Mouse (Mus musculus) stomach, postnatal 0 days (tissue): Measurements from ENCODE around the gene Noct. TPM values are rescaled to one million over a fixed set of nuclear protein-coding genes. Genes with fewer than 3 reads are reported as not detected.

ENCODE experiments used
- ATAC-seq: fragments of 200-750 bp; cut with Nextera tagmentation; 2 replicates; pipeline ENCODE4 v1.8.0; 2017; ENCODE audit not compliant: low FRiP score, low TSS enrichment
- DNase-seq: peaks from one replicate; pipeline ENCODE4 v3.0.0-alpha.2; 2016; ENCODE audit warnings: low spot score
- H3K27ac ChIP-seq: fragments of 300-500 bp; sonication (generic); replicated peaks from 2 replicates; pipeline ENCODE4 v1.5.1; 2014; ENCODE audit warnings: mild to moderate bottlenecking, control low read depth
- H3K27me3 ChIP-seq: fragments of 300-500 bp; sonication (generic); 2 replicates; pipeline ENCODE4 v1.6.1; 2014; ENCODE audit warnings: low read length; ENCODE audit not compliant: control insufficient read depth, insufficient read depth
- H3K36me3 ChIP-seq: fragments of 300-500 bp; sonication (generic); 2 replicates; pipeline ENCODE4 v1.6.1; 2014; ENCODE audit warnings: low read length, mixed read lengths; ENCODE audit not compliant: control insufficient read depth, insufficient read depth
- H3K4me1 ChIP-seq: fragments of 300-500 bp; sonication (generic); replicated peaks from 2 replicates; pipeline ENCODE4 v1.6.1; 2014; ENCODE audit warnings: antibody characterized with exemption; ENCODE audit not compliant: control insufficient read depth, insufficient read depth
- H3K4me2 ChIP-seq: fragments of 300-500 bp; sonication (generic); replicated peaks from 2 replicates; pipeline ENCODE4 v1.6.1; 2014; ENCODE audit warnings: low read depth, mild to moderate bottlenecking, control low read depth, moderate library complexity
- H3K4me3 ChIP-seq: fragments of 300-500 bp; sonication (generic); 2 replicates; pipeline ENCODE4 v1.5.1; 2014; ENCODE audit warnings: low read depth, low read length, control low read depth
- H3K9ac ChIP-seq: fragments of 300-500 bp; sonication (generic); 2 replicates; pipeline ENCODE4 v1.6.1; 2014; ENCODE audit warnings: mild to moderate bottlenecking, low read length, control low read depth, mixed read lengths
- H3K9me3 ChIP-seq: fragments of 300-500 bp; sonication (generic); 2 replicates; pipeline ENCODE4 v1.6.1; 2016; ENCODE audit warnings: low read length; ENCODE audit not compliant: control insufficient read depth
- CTCF ChIP-seq: IDR thresholded peaks from 2 replicates; pipeline ENCODE4 v1.5.1; 2016; ENCODE audit warnings: antibody characterized with exemption, low read depth, mild to moderate bottlenecking, moderate library complexity
- EP300 ChIP-seq: optimal IDR thresholded peaks from 2 replicates; pipeline ENCODE3; 2016; ENCODE audit warnings: antibody characterized with exemption
- WGBS: fragments of 180-500 bp; shearing (Covaris S2); extraction: QIAGEN DNeasy Blood & Tissue Kit; methylation state at CpG from one replicate; pipeline ENCODE4 v1.1.7; 2014; 5-methylcytosine and 5-hydroxymethylcytosine counted together
- polyA plus RNA-seq: library from polyadenylated mRNA; unstranded; fragments of >200 nt; fragmentation: Nextera tagmentation; extraction: Ambion mirVana; gene quantifications from 2 replicates; pipeline ENCODE4 v1.2.1, GENCODE M21; 2015

The Noct gene
- polyA plus RNA-seq, 1 experiment from 2014 or later, result 7.5 TPM

DNA sequence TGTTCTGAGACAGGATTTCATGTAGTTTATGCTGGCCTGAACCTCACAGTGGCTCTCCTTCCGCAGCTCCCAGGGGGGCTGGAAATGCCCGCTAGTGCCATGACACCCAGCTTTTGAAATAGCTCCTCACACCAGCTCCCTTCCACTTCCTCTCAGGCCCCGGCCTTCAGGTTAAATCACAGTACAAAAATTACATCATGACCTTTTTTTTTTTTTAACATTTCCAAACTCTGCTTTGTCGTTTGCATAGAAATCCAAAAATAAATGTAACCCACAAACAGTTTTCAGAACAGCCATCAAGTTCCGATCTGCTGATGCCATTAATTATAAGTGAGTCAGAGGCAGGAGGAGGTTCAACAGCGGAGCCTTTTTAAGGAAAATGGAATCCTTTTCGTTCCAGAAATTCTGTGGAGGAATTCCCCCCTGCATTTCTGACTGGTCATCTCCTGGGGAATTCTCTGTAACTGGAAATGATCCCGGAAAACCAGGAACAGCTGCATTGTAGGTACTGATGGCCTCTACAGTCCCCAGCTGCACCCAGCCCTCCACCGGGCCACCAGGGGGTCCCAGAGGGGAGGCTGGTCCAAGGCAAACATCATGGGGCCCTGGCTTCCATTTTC is 27.0 kb upstream of the Noct start:
- peak overlapping the region; percentile 30; the same call in 1 of the 2 replicates for H3K27ac ChIP-seq
- DNase-seq, result no peak
- ATAC-seq, result no peak
- WGBS, result 38% methylated on average over 9 of the region's 9 CpGs
- no peaks in the 10 kb centered on the region for H3K9me3 ChIP-seq
- H3K27me3 ChIP-seq, result no peaks in the 10 kb centered on the region
- no peak for TF ChIP-seq EP300
- peak; percentile 34 for TF ChIP-seq CTCF
- H3K9ac ChIP-seq, result no peak overlapping the region
- 0 out of 2 replicates have a peak, but pooled peaks cover 2% of the 10 kb centered on the region for H3K4me1 ChIP-seq
- H3K4me3 ChIP-seq, result no peak overlapping the region
- 0 out of 2 replicates have a peak overlapping the region, but pooled peaks have one; percentile 5 for H3K4me2 ChIP-seq
- H3K36me3 ChIP-seq, result no peaks in the 10 kb centered on the region

DNA sequence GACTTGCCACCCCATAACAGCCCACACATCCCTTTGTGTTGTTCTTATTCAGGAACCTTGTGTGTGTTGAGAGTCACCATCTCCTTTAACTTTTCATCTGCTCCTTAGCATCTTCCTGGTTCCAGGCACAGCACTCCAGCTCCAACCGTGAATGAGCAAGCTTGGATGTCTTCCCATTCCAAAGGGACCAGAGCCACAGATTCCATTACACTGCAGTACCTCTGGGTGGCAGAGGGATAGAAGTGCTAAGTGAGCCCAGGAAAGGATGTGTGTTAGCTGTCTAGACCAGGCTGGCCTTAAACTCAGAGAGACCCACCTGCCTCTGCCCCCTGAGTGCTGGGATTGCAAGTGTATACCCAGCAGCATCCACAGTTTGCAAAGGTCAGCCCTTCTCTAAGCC is 26.0 kb upstream of the Noct start:
- peak; percentile 15; the same call in 1 of the 2 replicates for TF ChIP-seq CTCF
- TF ChIP-seq EP300, result no peak
- WGBS, result 28% methylated on average over 1 of the region's 1 CpGs
- no peak for DNase-seq
- Histone ChIP-seq H3K9ac (no peak overlapping the region), H3K27me3 (no peaks in the 10 kb centered on the region), H3K4me2 (no peak overlapping the region), H3K4me3 (no peak overlapping the region), H3K36me3 (no peaks in the 10 kb centered on the region), H3K9me3 (no peaks in the 10 kb centered on the region), H3K27ac (no peak overlapping the region), H3K4me1 (0 out of 2 replicates have a peak, but pooled peaks cover 2% of the 10 kb centered on the region)
- no peak for ATAC-seq

DNA sequence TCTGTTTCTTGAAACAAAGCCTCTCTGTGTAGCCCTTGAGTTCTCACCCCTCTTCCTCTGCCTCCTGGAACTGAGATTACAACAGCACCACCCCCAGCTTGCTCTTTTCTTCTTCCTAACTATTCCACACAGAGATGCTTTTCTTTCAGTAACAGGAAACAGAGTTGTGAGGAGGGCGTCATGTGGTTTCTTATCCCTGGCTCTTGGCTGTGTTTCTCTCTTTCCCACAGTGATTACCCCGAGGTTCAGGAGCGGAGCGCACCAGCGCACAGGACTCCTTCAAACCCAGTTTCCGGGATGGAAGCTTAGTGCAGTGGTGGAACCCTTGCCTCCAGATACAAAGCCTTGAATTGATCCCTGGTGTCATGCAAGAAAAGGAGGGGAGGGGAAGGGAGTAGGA is 25.1 kb upstream of the Noct start:
- ATAC-seq, result no peak
- WGBS, result 82% methylated on average over 6 of the region's 6 CpGs
- no peak overlapping the region for H3K27ac ChIP-seq
- H3K27me3 ChIP-seq, result no peaks in the 10 kb centered on the region
- no peaks in the 10 kb centered on the region for H3K36me3 ChIP-seq
- H3K4me2 ChIP-seq, result no peak overlapping the region
- no peak for DNase-seq
- H3K9me3 ChIP-seq, result no peaks in the 10 kb centered on the region
- H3K9ac ChIP-seq, result no peak overlapping the region
- no peak for TF ChIP-seq CTCF
- TF ChIP-seq EP300, result no peak
- H3K4me1 ChIP-seq, result 0 out of 2 replicates have a peak, but pooled peaks cover 2% of the 10 kb centered on the region
- no peak overlapping the region for H3K4me3 ChIP-seq

DNA sequence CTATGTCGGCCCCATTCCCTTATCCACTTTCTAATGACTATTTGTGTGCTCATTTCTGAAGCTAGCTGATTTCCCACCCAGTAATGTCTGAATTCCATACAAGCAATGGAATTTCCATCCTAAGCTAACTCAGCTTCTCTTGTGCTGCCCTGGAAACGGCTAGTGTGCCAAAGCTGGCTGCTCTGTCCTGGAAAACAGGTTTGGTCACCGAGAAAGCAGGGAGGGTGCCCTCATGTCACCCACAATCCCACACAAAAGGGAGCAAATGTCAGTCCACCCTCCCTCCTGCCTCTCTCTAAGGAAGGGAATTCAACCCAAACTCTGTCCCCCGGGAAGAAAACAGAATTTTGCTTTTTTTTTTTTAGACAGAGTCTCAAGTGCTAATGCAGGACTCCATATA is 23.9 kb upstream of the Noct start:
- peak; percentile 41; the same call in 1 of the 2 replicates for ATAC-seq
- Histone ChIP-seq H3K36me3 (no peaks in the 10 kb centered on the region), H3K4me2 (no peak overlapping the region), H3K9ac (no peak overlapping the region), H3K4me1 (0 out of 2 replicates have a peak, but pooled peaks cover 2% of the 10 kb centered on the region), H3K27me3 (no peaks in the 10 kb centered on the region), H3K4me3 (no peak overlapping the region), H3K27ac (peak overlapping the region; percentile 78), H3K9me3 (no peaks in the 10 kb centered on the region)
- 56% methylated on average over 4 of the region's 4 CpGs for WGBS
- DNase-seq, result peak; percentile 67
- TF ChIP-seq CTCF (no peak), EP300 (no peak)

DNA sequence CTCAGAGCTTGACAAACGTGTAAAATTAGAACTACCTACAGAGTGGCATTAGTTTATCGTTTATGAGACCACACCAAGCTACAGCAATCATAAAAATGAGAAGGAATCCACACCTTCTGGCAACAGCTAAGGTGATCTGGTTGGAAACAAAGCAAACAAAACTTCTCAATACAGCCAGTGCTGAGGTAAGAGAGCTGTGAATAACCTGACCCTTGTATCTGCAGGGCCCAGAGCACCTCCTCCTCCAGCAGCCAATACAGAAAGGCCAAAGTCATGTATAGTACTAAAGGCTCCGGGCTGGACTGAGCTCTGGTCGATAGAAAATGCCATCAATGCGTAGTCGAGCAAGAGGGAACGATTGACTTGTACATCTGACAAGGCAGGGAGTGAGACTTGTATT is 23.4 kb upstream of the Noct start:
- WGBS, result 52% methylated on average over 7 of the region's 7 CpGs
- no peak for TF ChIP-seq CTCF
- TF ChIP-seq EP300, result no peak
- H3K36me3 ChIP-seq, result no peaks in the 10 kb centered on the region
- H3K4me3 ChIP-seq, result no peak overlapping the region
- 0 out of 2 replicates have a peak, but pooled peaks cover 2% of the 10 kb centered on the region for H3K4me1 ChIP-seq
- H3K9me3 ChIP-seq, result no peaks in the 10 kb centered on the region
- DNase-seq (peak; percentile 62), ATAC-seq (peak; percentile 93)
- no peak overlapping the region for H3K4me2 ChIP-seq
- no peak overlapping the region for H3K9ac ChIP-seq
- H3K27ac ChIP-seq, result peak overlapping the region; percentile 78
- no peaks in the 10 kb centered on the region for H3K27me3 ChIP-seq

DNA sequence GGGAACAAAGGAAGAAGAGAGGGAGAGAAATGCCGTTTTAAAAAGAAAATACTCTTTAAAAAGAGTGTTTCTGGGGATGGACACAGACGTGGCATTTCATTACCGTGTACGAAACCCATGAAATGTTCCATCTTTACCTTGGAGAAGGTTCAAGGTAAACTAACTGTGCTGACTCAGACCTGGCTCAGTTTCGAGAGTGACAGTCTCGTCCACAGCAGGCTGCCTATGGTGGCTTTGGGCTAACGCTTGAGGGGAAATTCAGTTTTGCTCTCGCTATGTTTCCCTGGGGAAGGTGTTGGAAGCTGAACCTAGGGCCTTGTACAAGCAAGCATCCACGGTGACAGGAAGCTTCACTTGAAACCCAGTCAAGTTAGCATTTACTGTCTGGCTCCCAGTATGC is 22.3 kb upstream of the Noct start:
- H3K27ac ChIP-seq, result peak overlapping the region; percentile 78
- no peak overlapping the region for H3K4me3 ChIP-seq
- TF ChIP-seq CTCF (no peak), EP300 (no peak)
- 52% methylated on average over 9 of the region's 9 CpGs for WGBS
- H3K27me3 ChIP-seq, result no peaks in the 10 kb centered on the region
- H3K9me3 ChIP-seq, result no peaks in the 10 kb centered on the region
- H3K9ac ChIP-seq, result no peak overlapping the region
- ATAC-seq (peak; percentile 36; the same call in 1 of the 2 replicates), DNase-seq (peak; percentile 49)
- H3K36me3 ChIP-seq, result no peaks in the 10 kb centered on the region
- 0 out of 2 replicates have a peak, but pooled peaks cover 2% of the 10 kb centered on the region for H3K4me1 ChIP-seq
- no peak overlapping the region for H3K4me2 ChIP-seq
